Mouse (Mus musculus) ovary, adult 2 months (tissue): ENCODE measurements around the gene Gm3591. TPM values are rescaled to one million over a fixed set of nuclear protein-coding genes. Genes with fewer than 3 reads are reported as not detected.

Source experiments
- polyA plus RNA-seq: library from polyadenylated mRNA; depleted of rRNA; stranded (reverse); fragments of >200 nt; gene quantifications from 2 replicates; pipeline ENCODE4 v1.2.3, GENCODE M21; 2012; rRNA removed

The Gm3591 gene
- 0.32 TPM in 1 of 2 replicates, not detected in the other for polyA plus RNA-seq

DNA sequence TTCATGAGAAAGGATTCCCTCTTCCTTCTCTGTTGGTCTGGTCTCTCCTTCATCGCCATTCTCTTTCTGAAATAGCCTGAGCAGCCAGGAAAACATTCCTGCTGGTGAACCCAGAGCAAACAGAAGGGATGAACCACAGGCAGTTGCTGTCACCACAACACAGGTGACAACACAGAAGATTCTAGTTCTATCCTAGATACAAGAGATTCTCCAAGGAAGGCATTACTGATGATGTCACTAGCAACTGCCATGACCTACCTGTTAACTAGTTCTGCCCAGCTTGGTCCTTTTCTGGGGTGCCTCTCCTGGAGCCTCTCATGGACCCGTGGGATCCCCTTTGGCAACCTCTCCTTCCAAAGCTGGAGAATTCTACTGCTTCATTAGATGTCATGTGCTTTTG, at the start of gene Gm3591:
Gene Gm3591 (minus strand): TSS at position 101 of the 400 bp plus-strand sequence.

DNA sequence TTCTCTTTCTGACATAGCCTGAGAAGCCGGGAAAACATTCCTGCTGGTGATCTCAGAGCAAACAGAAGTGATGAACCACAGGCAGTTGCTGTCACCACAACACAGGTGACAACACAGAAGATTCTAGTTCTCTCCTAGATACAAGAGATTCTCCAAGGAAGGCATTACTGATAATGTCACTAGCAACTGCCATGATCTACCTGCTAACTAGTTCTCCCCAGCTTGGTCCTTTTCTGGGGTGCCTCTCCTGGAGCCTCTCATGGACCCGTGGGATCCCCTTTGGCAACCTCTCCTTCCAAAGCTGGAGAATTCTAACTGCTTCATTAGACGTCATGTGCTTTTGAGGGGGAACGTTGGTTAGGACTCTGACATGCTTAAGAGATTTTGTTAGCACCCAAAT, 32.2 kb upstream of the Gm3591 start, which contains the start of gene Gm3594:
Gene Gm3594 (minus strand): TSS at position 101 of the 400 bp plus-strand sequence.

DNA sequence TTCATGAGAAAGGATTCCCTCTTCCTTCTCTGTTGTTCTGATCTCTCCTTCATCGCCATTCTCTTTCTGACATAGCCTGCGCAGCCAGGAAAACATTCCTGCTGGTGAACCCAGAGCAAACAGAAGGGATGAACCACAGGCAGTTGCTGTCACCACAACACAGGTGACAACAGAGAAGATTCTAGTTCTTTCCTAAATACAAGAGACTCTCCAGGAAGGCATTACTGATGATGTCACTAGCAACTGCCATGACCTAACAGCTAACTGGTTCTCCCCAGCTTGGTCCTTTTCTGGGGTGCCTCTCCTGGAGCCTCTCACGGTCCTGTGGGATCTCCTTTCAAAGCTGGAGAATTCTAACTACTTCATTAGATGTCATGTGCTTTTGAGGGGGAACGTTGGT, 22.1 kb downstream of the Gm3591 start, which contains the start of gene Gm16440:
Gene Gm16440 (minus strand): TSS at position 101 of the 400 bp plus-strand sequence.

Other genes starting within 250 kb of the Gm3591 start
- not detected in 2 replicates for gene Gm21560, start 193.2 kb downstream of the Gm3591 start, polyA plus RNA-seq
- gene Gm3411, start 125.2 kb downstream of the Gm3591 start, polyA plus RNA-seq, result 0.87 TPM in 1 of 2 replicates, not detected in the other
- gene Gm21103, start 107.6 kb downstream of the Gm3591 start, polyA plus RNA-seq, result not detected in 2 replicates
- gene Gm3618, start 68.8 kb downstream of the Gm3591 start, polyA plus RNA-seq, result not detected in 2 replicates
- gene Gm16440, start 22.2 kb downstream of the Gm3591 start, polyA plus RNA-seq, result not detected in 2 replicates
- not detected in 2 replicates for gene Gm3594, start 32.1 kb upstream of the Gm3591 start, polyA plus RNA-seq
- not detected in 2 replicates for gene Gm8356, start 124.8 kb upstream of the Gm3591 start, polyA plus RNA-seq
- gene Gm3629, start 178.1 kb upstream of the Gm3591 start, polyA plus RNA-seq, result not detected in 2 replicates
- gene Gm3460, start 209.9 kb upstream of the Gm3591 start, polyA plus RNA-seq, result not detected in 2 replicates